10 mouse cellular contexts compared by ENCODE assay signal in the genomic region with DNA sequence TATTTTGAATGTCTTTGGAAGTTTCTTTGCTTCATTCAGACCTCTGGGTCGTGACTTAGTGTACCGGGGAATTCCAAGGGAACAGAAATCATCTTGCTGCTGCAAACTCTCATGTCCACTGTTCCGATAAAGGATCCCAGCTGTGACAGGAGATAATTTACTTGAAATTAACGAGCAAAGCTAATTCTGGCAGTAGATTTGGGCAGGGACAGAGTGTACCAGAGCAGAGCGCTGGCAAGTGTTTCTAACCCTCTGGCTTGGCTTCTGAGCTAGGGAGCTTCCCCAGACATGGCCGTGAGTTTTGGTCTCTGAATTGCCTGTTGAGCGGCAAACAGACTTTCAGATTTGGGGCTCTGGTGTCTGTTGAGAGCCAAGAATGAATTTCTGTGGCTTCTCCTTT. TPM values are rescaled to one million over a fixed set of nuclear protein-coding genes. Genes with fewer than 3 reads are reported as not detected.
A peak's percentile ranks its signal among the peaks of the same experiment; 100 is the strongest.
DNase-seq lines count a peak whose midpoint lies in the region; ATAC-seq lines count a peak whose summit lies in the region.
"Had no signal": no experiment of that assay in that cellular context is flagged by ENCODE, and none has a peak within 500 bp of the region (broad histone marks: within the 10 kb centered on the region; RNA-seq: fewer than 3 reads in every experiment).

No protein-coding gene starts in this region.

- no peaks in the 10 kb centered on the region for H3K27me3 ChIP-seq in forebrain, embryonic 14.5 days (replicated peaks; ENCODE audit: control insufficient read depth, insufficient read depth, low read length)
- H3K27me3 ChIP-seq in forebrain, embryonic 13.5 days, result no peaks in the 10 kb centered on the region
- H3K27me3 ChIP-seq: heart, embryonic 15.5 days had no signal

- H3K4me2 ChIP-seq in forebrain, embryonic 14.5 days (ENCODE audit: low read length), result no peak overlapping the region
- no peak overlapping the region for H3K4me2 ChIP-seq in forebrain, embryonic 13.5 days
- H3K4me2 ChIP-seq: heart, embryonic 15.5 days; lung, embryonic 15.5 days had no signal

- 42% methylated on average over 7 of the region's 7 CpGs for WGBS in forebrain, embryonic 14.5 days
- 46% methylated on average over 7 of the region's 7 CpGs for WGBS in forebrain, embryonic 13.5 days

- H3K9ac ChIP-seq in forebrain, embryonic 14.5 days (ENCODE audit: low read length), result no peak overlapping the region
- no peak overlapping the region for H3K9ac ChIP-seq in forebrain, embryonic 13.5 days
- H3K9ac ChIP-seq: heart, embryonic 15.5 days; lung, embryonic 15.5 days had no signal

- H3K4me3 ChIP-seq in forebrain, embryonic 14.5 days (ENCODE audit: low read depth, low read length), result no peak overlapping the region
- no peak overlapping the region for H3K4me3 ChIP-seq in forebrain, embryonic 13.5 days
- H3K4me3 ChIP-seq: heart, embryonic 15.5 days; lung, embryonic 15.5 days had no signal

- H3K9me3 ChIP-seq in forebrain, embryonic 14.5 days (replicated peaks; ENCODE audit: control insufficient read depth, low read length), result no peaks in the 10 kb centered on the region
- H3K9me3 ChIP-seq in forebrain, embryonic 13.5 days (replicated peaks), result no peaks in the 10 kb centered on the region
- H3K9me3 ChIP-seq: heart, embryonic 15.5 days; lung, embryonic 15.5 days had no signal

- peak; percentile 24 for DNase-seq in forebrain, embryonic 14.5 days (ENCODE audit: low spot score)
- DNase-seq in spleen, postnatal 36 days (ENCODE audit: low spot score in 2 of 2), result peak; percentile 4 to 16
- DNase-seq in spleen, postnatal 14 days (ENCODE audit: low spot score in 2 of 2), result no peak
- DNase-seq in kidney, postnatal 14 days, result peak; percentile 65
- no peak for DNase-seq in embryo, embryonic 9.5 days (ENCODE audit: extremely low spot score)

- H3K27ac ChIP-seq in forebrain, embryonic 14.5 days (ENCODE audit: low read depth, low read length), result no peak overlapping the region
- H3K27ac ChIP-seq in forebrain, embryonic 13.5 days, result no peak overlapping the region
- H3K27ac ChIP-seq: heart, embryonic 15.5 days; lung, embryonic 15.5 days had no signal

- H3K4me1 ChIP-seq in forebrain, embryonic 14.5 days (ENCODE audit: control insufficient read depth, insufficient read depth, low read length), result peaks cover 8% of the 10 kb centered on the region
- peaks cover 13% of the 10 kb centered on the region for H3K4me1 ChIP-seq in forebrain, embryonic 13.5 days

- no peak for ATAC-seq in forebrain, embryonic 14.5 days
- ATAC-seq in forebrain, embryonic 13.5 days, result no peak
- no peak for ATAC-seq in inflammation-experienced regulatory T-cells, adult 6 months
- no peak for ATAC-seq in CD4-positive, CD25-positive, alpha-beta regulatory T cell, adult 4 months

- no peaks in the 10 kb centered on the region for H3K36me3 ChIP-seq in forebrain, embryonic 14.5 days (ENCODE audit: control insufficient read depth, insufficient read depth, low read length)
- H3K36me3 ChIP-seq in forebrain, embryonic 13.5 days (ENCODE audit: poor library complexity, severe bottlenecking), result no peaks in the 10 kb centered on the region
- H3K36me3 ChIP-seq: heart, embryonic 15.5 days; lung, embryonic 15.5 days had no signal

RNA-seq across cellular contexts. Expression of a gene that starts 23.8 kb away (rescaled TPM):
- 0.66 and 1.5 TPM in 2 replicates for polyA plus RNA-seq in forebrain, embryonic 14.5 days (2014; fragmentation: Nextera tagmentation; extraction: Ambion mirVana)
- not detected in 2 replicates for polyA plus RNA-seq in forebrain, embryonic 13.5 days (2015; fragmentation: Nextera tagmentation; extraction: Ambion mirVana)
- not detected for polyA plus RNA-seq in inflammation-experienced regulatory T-cells, adult 6 months (2017; shearing (Covaris generic))
- not detected for polyA plus RNA-seq in CD4-positive, CD25-positive, alpha-beta regulatory T cell, adult 4 months (2017; shearing (Covaris generic))

RNA-seq across cellular contexts. Expression of a gene that starts 41.9 kb away (rescaled TPM):
- polyA plus RNA-seq in forebrain, embryonic 14.5 days (2014; fragmentation: Nextera tagmentation; extraction: Ambion mirVana), result 2.7 and 4.6 TPM in 2 replicates
- polyA plus RNA-seq in forebrain, embryonic 13.5 days (2015; fragmentation: Nextera tagmentation; extraction: Ambion mirVana), result 0.50 and 0.94 TPM in 2 replicates
- polyA plus RNA-seq in inflammation-experienced regulatory T-cells, adult 6 months (2017; shearing (Covaris generic)), result under 1 TPM in 1 of 3 experiments, not detected in 2; 0.19 TPM
- under 1 TPM in 1 of 2 experiments, not detected in 1; 0.15 TPM for polyA plus RNA-seq in CD4-positive, CD25-positive, alpha-beta regulatory T cell, adult 4 months (2017; shearing (Covaris generic))

Comparison
In these comparisons a context has a peak if more than half of its experiments do, and no peak if none do; other contexts are left out.
1. DNase-seq: peak in forebrain, embryonic 14.5 days (single experiment), spleen, postnatal 36 days (2 of 2) and kidney, postnatal 14 days (single experiment); none in spleen, postnatal 14 days (0 of 2) and embryo, embryonic 9.5 days (single experiment).